Mouse (Mus musculus) C2C12 (cell line): ENCODE results near the gene Mrps10. TPM values are rescaled to one million over a fixed set of nuclear protein-coding genes. Genes with fewer than 3 reads are reported as not detected.
A peak's percentile ranks its signal among the peaks of the same experiment; 100 is the strongest.
"Not testable (repeated sequence)": the region's sequence is repeated elsewhere in the genome, so short reads cannot be mapped to it uniquely, and the experiment has no call there.

ENCODE experiments used
- H3K27me3 ChIP-seq: one replicate; pipeline ENCODE4 v1.6.1; 2011; ENCODE audit not compliant: control insufficient read depth, insufficient read depth, insufficient read length
- H3K36me3 ChIP-seq: one replicate; pipeline ENCODE4 v1.6.1; 2011; ENCODE audit not compliant: control insufficient read depth, insufficient read depth
- H3K4me3 ChIP-seq: one replicate; pipeline ENCODE4 v1.5.1; 2011; ENCODE audit warnings: mild to moderate bottlenecking, control low read depth; ENCODE audit not compliant: poor library complexity, insufficient read depth, severe bottlenecking
- H3K79me2 ChIP-seq: one replicate; pipeline ENCODE4 v1.6.1; 2011; ENCODE audit not compliant: control insufficient read depth, insufficient read depth
- H3K79me3 ChIP-seq: one replicate; pipeline ENCODE4 v1.6.1; 2011; ENCODE audit warnings: low read depth, control low read depth
- H3ac ChIP-seq: one replicate; pipeline ENCODE3; 2011; ENCODE audit warnings: low read depth; ENCODE audit not compliant: control insufficient read depth, insufficient read length
- CEBPB ChIP-seq: IDR thresholded peaks from one replicate; pipeline ENCODE4 v1.6.1; 2011; ENCODE audit warnings: low read depth, mild to moderate bottlenecking, control low read depth, moderate library complexity
- CTCF ChIP-seq: IDR thresholded peaks from one replicate; pipeline ENCODE4 v1.5.1; 2011; ENCODE audit not compliant: control insufficient read depth, insufficient read depth, insufficient read length
- FOSL1 ChIP-seq: IDR thresholded peaks from one replicate; pipeline ENCODE4 v1.8.0; 2011; ENCODE audit warnings: mild to moderate bottlenecking, low read length; ENCODE audit not compliant: poor library complexity, insufficient read depth, severe bottlenecking
- MAX ChIP-seq: IDR thresholded peaks from one replicate; pipeline ENCODE4 v1.6.1; 2011; ENCODE audit warnings: mild to moderate bottlenecking, control low read depth
- MYOD1 ChIP-seq: IDR thresholded peaks from one replicate; pipeline ENCODE4 v1.6.1; 2011; ENCODE audit warnings: low read depth; ENCODE audit not compliant: control insufficient read depth, insufficient read length
- MYOG ChIP-seq: IDR thresholded peaks from one replicate; pipeline ENCODE4 v1.6.1; 2011; ENCODE audit not compliant: control insufficient read depth, insufficient read length; ENCODE audit errors: extremely low read depth
- USF1 ChIP-seq: IDR thresholded peaks from one replicate; pipeline ENCODE4 v1.6.1; 2011; ENCODE audit warnings: low read depth, mild to moderate bottlenecking, control low read depth, moderate library complexity
- polyA plus RNA-seq: library from polyadenylated mRNA; unstranded; fragments of >200 nt; fragmentation: generic; extraction: Trizol; gene quantifications from one replicate; pipeline ENCODE4 v1.2.1, GENCODE M21; 2012; ENCODE audit warnings: missing spikeins

Mrps10 gene
- polyA plus RNA-seq, 1 experiment, result 88.2 TPM

- H3K4me3 ChIP-seq, H3K27me3 ChIP-seq, H3ac ChIP-seq, H3K79me2 ChIP-seq, H3K79me3 ChIP-seq: not testable (repeated sequence)
- H3K36me3 ChIP-seq, result peaks cover 24% of the 10 kb centered on the region
- TF ChIP-seq CTCF, result peak; percentile 12
These were observed 36.0 kb upstream of the Mrps10 start for GRCm38 (mm10) chr17:47332664-47333063.

DNA sequence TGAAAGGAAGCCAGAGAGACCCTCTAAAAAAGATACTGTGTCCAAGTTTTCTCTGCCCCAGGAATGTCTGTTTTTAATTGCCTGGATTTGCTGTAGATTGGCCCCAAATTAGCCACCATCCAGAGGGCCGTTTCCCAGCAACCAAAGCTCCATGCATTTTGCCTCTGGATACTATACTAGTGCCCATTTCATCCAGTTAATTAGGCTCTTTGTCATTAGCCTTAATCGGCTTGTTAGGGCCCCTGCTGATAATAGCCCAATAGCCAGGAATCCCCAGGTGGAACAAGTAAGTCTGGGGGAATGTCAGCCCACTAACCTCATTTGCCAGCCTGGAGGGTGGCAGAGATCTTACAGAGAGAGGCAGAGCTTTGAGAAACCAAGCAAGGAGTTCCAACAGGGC, 35.3 kb upstream of the Mrps10 start:
- H3ac ChIP-seq, result no peak overlapping the region
- H3K4me3 ChIP-seq, result no peak overlapping the region
- H3K79me3 ChIP-seq, result no peaks in the 10 kb centered on the region
- peaks cover 20% of the 10 kb centered on the region for H3K36me3 ChIP-seq
- no peaks in the 10 kb centered on the region for H3K27me3 ChIP-seq
- no peaks in the 10 kb centered on the region for H3K79me2 ChIP-seq
- TF ChIP-seq MYOG (no peak), FOSL1 (no peak), CTCF (no peak), USF1 (no peak), MYOD1 (no peak), CEBPB (no peak), MAX (no peak)

DNA sequence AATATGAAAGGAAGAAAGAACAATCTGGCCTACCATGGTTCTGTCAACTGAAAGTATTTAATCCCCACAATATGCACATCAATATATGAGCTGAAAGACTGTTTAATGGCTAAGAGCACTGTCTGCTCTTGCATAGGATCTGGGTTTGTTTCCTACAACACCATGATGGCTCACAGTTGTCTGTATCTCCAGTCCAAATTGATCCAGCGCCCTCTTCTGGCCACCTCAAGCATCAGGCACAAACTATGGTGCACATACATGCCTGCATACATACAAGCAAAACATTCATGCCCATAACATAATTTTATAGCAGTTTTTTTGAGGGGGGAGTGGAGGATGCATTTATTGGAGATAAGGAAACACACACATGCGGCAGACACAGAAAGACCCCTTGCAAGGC, 25.6 kb upstream of the Mrps10 start:
- no peaks in the 10 kb centered on the region for H3K79me3 ChIP-seq
- H3K36me3 ChIP-seq, result peaks cover 15% of the 10 kb centered on the region
- no peaks in the 10 kb centered on the region for H3K27me3 ChIP-seq
- no peak overlapping the region for H3ac ChIP-seq
- H3K79me2 ChIP-seq, result no peaks in the 10 kb centered on the region
- TF ChIP-seq USF1 (no peak), MAX (no peak), MYOD1 (no peak), CTCF (no peak), FOSL1 (no peak), CEBPB (no peak), MYOG (no peak)
- no peak overlapping the region for H3K4me3 ChIP-seq

DNA sequence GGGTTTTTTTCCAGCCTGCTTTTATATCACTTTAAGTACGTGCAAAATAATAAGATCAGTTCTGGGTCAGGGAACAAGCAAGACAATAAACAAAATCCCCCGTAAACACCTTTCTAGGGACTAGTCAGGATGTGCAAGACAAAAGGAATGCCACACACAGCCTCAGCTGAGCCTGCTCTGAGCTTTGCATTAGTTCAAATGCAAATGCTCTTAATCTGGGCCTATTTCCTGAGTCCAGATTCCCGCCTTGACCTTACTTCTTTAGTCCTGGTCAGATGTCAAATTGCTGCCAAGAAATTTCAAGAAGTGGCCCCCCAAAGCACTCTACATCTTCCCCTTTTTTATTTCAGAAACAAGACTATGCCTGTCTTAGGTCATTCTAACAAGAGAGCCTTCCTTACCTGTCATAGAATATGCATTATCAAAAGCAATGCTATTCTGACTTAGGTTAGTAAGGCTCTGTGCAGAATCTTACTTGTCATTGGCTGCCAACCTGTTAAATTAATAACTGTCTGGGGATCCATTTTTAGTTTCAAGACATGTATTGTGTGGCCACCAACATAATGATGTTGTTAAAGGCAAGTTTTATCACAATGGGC, 18.9 kb upstream of the Mrps10 start:
- Histone ChIP-seq H3K4me3 (no peak overlapping the region), H3K36me3 (peaks cover 38% of the 10 kb centered on the region), H3ac (no peak overlapping the region), H3K27me3 (no peaks in the 10 kb centered on the region), H3K79me3 (no peaks in the 10 kb centered on the region), H3K79me2 (no peaks in the 10 kb centered on the region)
- no peak for TF ChIP-seq FOSL1
- no peak for TF ChIP-seq CEBPB
- no peak for TF ChIP-seq CTCF

GRCm38 (mm10) chr17:47359964-47360363, 8.7 kb upstream of the Mrps10 start:
- H3K27me3 ChIP-seq, result no peaks in the 10 kb centered on the region
- peaks cover 18% of the 10 kb centered on the region for H3K36me3 ChIP-seq
- no peaks in the 10 kb centered on the region for H3K79me2 ChIP-seq
- H3ac ChIP-seq, result no peak overlapping the region
- TF ChIP-seq USF1, result no peak
- peak; percentile 26 for TF ChIP-seq CTCF
- no peak for TF ChIP-seq MYOG
- TF ChIP-seq MAX, result no peak
- TF ChIP-seq MYOD1, result no peak
- no peaks in the 10 kb centered on the region for H3K79me3 ChIP-seq
- H3K4me3 ChIP-seq, result no peak overlapping the region

DNA sequence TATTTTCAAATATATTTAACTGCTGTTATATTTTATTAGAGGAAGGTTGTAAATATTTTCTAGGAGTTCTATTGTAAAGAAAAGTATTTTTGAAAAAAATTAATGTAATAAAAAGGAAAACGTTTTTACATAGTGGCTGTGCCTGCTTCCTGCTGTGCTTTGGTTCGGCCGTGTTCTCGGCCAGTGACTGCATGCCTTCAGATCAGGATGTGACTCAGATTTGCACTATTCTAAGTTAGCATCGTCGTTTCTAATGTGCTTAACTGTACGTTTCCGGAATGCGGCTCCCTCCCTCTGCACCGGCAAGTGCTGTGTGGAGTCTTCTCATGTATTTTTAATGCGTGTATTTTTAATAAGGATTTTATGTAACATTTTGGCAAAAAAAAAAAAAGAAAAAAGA, 7.3 kb upstream of the Mrps10 start:
- no peaks in the 10 kb centered on the region for H3K79me3 ChIP-seq
- H3K79me2 ChIP-seq, result no peaks in the 10 kb centered on the region
- H3K4me3 ChIP-seq, result no peak overlapping the region
- H3K36me3 ChIP-seq, result peaks cover 9% of the 10 kb centered on the region
- TF ChIP-seq MYOD1 (no peak), MAX (no peak), MYOG (no peak), CTCF (no peak), FOSL1 (no peak), USF1 (no peak), CEBPB (no peak)
- no peaks in the 10 kb centered on the region for H3K27me3 ChIP-seq
- H3ac ChIP-seq, result no peak overlapping the region
